ENCODE assay signal across 10 mouse cellular contexts in genomic region chr3:95141474-95141873, GRCm38 (mm10). TPM values are rescaled to one million over a fixed set of nuclear protein-coding genes. Genes with fewer than 3 reads are reported as not detected.
DNase-seq lines count a peak whose midpoint lies in the region; ATAC-seq lines count a peak whose summit lies in the region.
"Had no signal": no experiment of that assay in that cellular context is flagged by ENCODE, and none has a peak within 500 bp of the region (broad histone marks: within the 10 kb centered on the region; RNA-seq: fewer than 3 reads in every experiment).

No protein-coding gene starts in this region.

- DNase-seq in heart, postnatal 25 days (ENCODE audit: low spot score): no peak
- DNase-seq in lung, postnatal 36 days: peak; percentile 61
- peak; percentile 68 to 85 for DNase-seq in thymus, adult 18-20 months
- DNase-seq in adipocyte (ENCODE audit: low spot score): no peak
- no peak for DNase-seq in gastrocnemius, postnatal 10 days
- DNase-seq: adrenal gland, postnatal 14 days had no signal

- no peak for ATAC-seq in heart, embryonic 15.5 days (replicated peaks; ENCODE audit: insufficient number of reproducible peaks, insufficient read depth, low FRiP score, low read depth)
- ATAC-seq in activated CD4-positive, CD25-positive, alpha-beta regulatory T cell, adult 4 months: peak; percentile 92
- no peak for ATAC-seq in hindbrain, embryonic 12.5 days (ENCODE audit: low FRiP score)

- 85% methylated on average over 9 of the region's 9 CpGs for WGBS in heart, embryonic 15.5 days
- 94% methylated on average over 9 of the region's 9 CpGs for WGBS in hindbrain, embryonic 12.5 days

- no peaks in the 10 kb centered on the region for H3K27me3 ChIP-seq in heart, embryonic 15.5 days
- H3K27me3 ChIP-seq in hindbrain, embryonic 12.5 days: no peaks in the 10 kb centered on the region
- H3K27me3 ChIP-seq: embryonic facial prominence, embryonic 13.5 days had no signal

- peaks cover 9% of the 10 kb centered on the region; the same call in 1 of the 2 replicates for H3K36me3 ChIP-seq in heart, embryonic 15.5 days
- peaks cover 19% of the 10 kb centered on the region for H3K36me3 ChIP-seq in hindbrain, embryonic 12.5 days

- H3K4me1 ChIP-seq in heart, embryonic 15.5 days (replicated peaks): no peaks in the 10 kb centered on the region
- H3K4me1 ChIP-seq in hindbrain, embryonic 12.5 days: 0 out of 2 replicates have a peak, but pooled peaks cover 3% of the 10 kb centered on the region
- H3K4me1 ChIP-seq: embryonic facial prominence, embryonic 13.5 days had no signal

- no peak overlapping the region for H3K9ac ChIP-seq in heart, embryonic 15.5 days
- H3K9ac ChIP-seq in hindbrain, embryonic 12.5 days: no peak overlapping the region
- H3K9ac ChIP-seq: embryonic facial prominence, embryonic 13.5 days had no signal

- intact Hi-C loops in heart, postnatal 25 days (cut with DNase I): no loop called here

- H3K9me3 ChIP-seq in heart, embryonic 15.5 days (replicated peaks): no peaks in the 10 kb centered on the region
- no peaks in the 10 kb centered on the region for H3K9me3 ChIP-seq in hindbrain, embryonic 12.5 days (replicated peaks)
- H3K9me3 ChIP-seq: embryonic facial prominence, embryonic 13.5 days had no signal

- H3K4me3 ChIP-seq in heart, embryonic 15.5 days: no peak overlapping the region
- no peak overlapping the region for H3K4me3 ChIP-seq in hindbrain, embryonic 12.5 days
- H3K4me3 ChIP-seq: embryonic facial prominence, embryonic 13.5 days had no signal

- H3K27ac ChIP-seq in heart, embryonic 15.5 days: no peak overlapping the region
- H3K27ac ChIP-seq in hindbrain, embryonic 12.5 days: no peak overlapping the region
- H3K27ac ChIP-seq: embryonic facial prominence, embryonic 13.5 days had no signal

- peak overlapping the region; percentile 8; the same call in 1 of the 2 replicates for H3K4me2 ChIP-seq in heart, embryonic 15.5 days
- no peak overlapping the region for H3K4me2 ChIP-seq in hindbrain, embryonic 12.5 days (replicated peaks)
- H3K4me2 ChIP-seq: embryonic facial prominence, embryonic 13.5 days had no signal

RNA-seq across cellular contexts. Expression of gene Tnfaip8l2, which starts 0.7 kb away (rescaled TPM):
- polyA plus RNA-seq in heart, embryonic 15.5 days (2015; fragmentation: Nextera tagmentation; extraction: Ambion mirVana): 2.5 and 4.8 TPM in 2 replicates
- 1 to 10 TPM; 2.0 to 2.1 TPM for total RNA-seq in heart, postnatal 25 days (2021)
- polyA plus RNA-seq in activated CD4-positive, CD25-positive, alpha-beta regulatory T cell, adult 4 months (2017; shearing (Covaris generic)): 100 to 1,000 TPM; 216 to 232 TPM
- polyA plus RNA-seq in hindbrain, embryonic 12.5 days (2016; fragmentation: Nextera tagmentation; extraction: Ambion mirVana): 2.1 and 2.6 TPM in 2 replicates
- total RNA-seq in gastrocnemius, postnatal 10 days (2021): 1 to 10 TPM; 1.8 to 2.3 TPM

RNA-seq across cellular contexts. Expression of gene Lysmd1, which starts 7.6 kb away (rescaled TPM):
- polyA plus RNA-seq in heart, embryonic 15.5 days (2015; fragmentation: Nextera tagmentation; extraction: Ambion mirVana): 9.4 and 10.4 TPM in 2 replicates
- 1 to 10 TPM; 6.7 to 7.9 TPM for total RNA-seq in heart, postnatal 25 days (2021)
- 10 to 100 TPM; 21.1 to 22.9 TPM for polyA plus RNA-seq in activated CD4-positive, CD25-positive, alpha-beta regulatory T cell, adult 4 months (2017; shearing (Covaris generic))
- 22.6 and 23.9 TPM in 2 replicates for polyA plus RNA-seq in hindbrain, embryonic 12.5 days (2016; fragmentation: Nextera tagmentation; extraction: Ambion mirVana)
- total RNA-seq in gastrocnemius, postnatal 10 days (2021): 1 to 10 TPM; 6.0 to 6.7 TPM

RNA-seq across cellular contexts. Expression of gene Scnm1, which starts 7.7 kb away (rescaled TPM):
- 51.0 and 54.2 TPM in 2 replicates for polyA plus RNA-seq in heart, embryonic 15.5 days (2015; fragmentation: Nextera tagmentation; extraction: Ambion mirVana)
- 10 to 100 TPM; 28.3 to 31.4 TPM for total RNA-seq in heart, postnatal 25 days (2021)
- polyA plus RNA-seq in activated CD4-positive, CD25-positive, alpha-beta regulatory T cell, adult 4 months (2017; shearing (Covaris generic)): 10 to 100 TPM; 67.2 to 99.2 TPM
- 89.4 and 94.1 TPM in 2 replicates for polyA plus RNA-seq in hindbrain, embryonic 12.5 days (2016; fragmentation: Nextera tagmentation; extraction: Ambion mirVana)
- total RNA-seq in gastrocnemius, postnatal 10 days (2021): 10 to 100 TPM; 35.5 to 40.8 TPM

RNA-seq across cellular contexts. Expression of gene Tmod4, which starts 17.2 kb away (rescaled TPM):
- polyA plus RNA-seq in heart, embryonic 15.5 days (2015; fragmentation: Nextera tagmentation; extraction: Ambion mirVana): 1.4 and 2.1 TPM in 2 replicates
- 10 to 100 TPM; 17.3 to 24.5 TPM for total RNA-seq in heart, postnatal 25 days (2021)
- 1 to 10 TPM; 2.5 to 3.7 TPM for polyA plus RNA-seq in activated CD4-positive, CD25-positive, alpha-beta regulatory T cell, adult 4 months (2017; shearing (Covaris generic))
- polyA plus RNA-seq in hindbrain, embryonic 12.5 days (2016; fragmentation: Nextera tagmentation; extraction: Ambion mirVana): 0.81 and 0.99 TPM in 2 replicates
- total RNA-seq in gastrocnemius, postnatal 10 days (2021): 100 to 1,000 TPM; 423 to 469 TPM
- total RNA-seq: adrenal gland, postnatal 14 days had no signal

RNA-seq across cellular contexts. Expression of gene Sema6c, which starts 18.8 kb away (rescaled TPM):
- polyA plus RNA-seq in heart, embryonic 15.5 days (2015; fragmentation: Nextera tagmentation; extraction: Ambion mirVana): 2.0 and 3.5 TPM in 2 replicates
- total RNA-seq in heart, postnatal 25 days (2021): 1 to 10 TPM; 7.3 to 9.4 TPM
- not detected for polyA plus RNA-seq in activated CD4-positive, CD25-positive, alpha-beta regulatory T cell, adult 4 months (2017; shearing (Covaris generic))
- polyA plus RNA-seq in hindbrain, embryonic 12.5 days (2016; fragmentation: Nextera tagmentation; extraction: Ambion mirVana): 59.5 and 68.7 TPM in 2 replicates
- total RNA-seq in gastrocnemius, postnatal 10 days (2021): 100 to 1,000 TPM; 103 to 123 TPM

Comparison
In these comparisons a context has a peak if more than half of its experiments do, and no peak if none do; other contexts are left out.
1. DNase-seq: peak in lung, postnatal 36 days (single experiment) and thymus, adult 18-20 months (2 of 2); none in heart, postnatal 25 days (single experiment), adipocyte (single experiment) and gastrocnemius, postnatal 10 days (single experiment).
2. RNA of gene Tnfaip8l2, which starts 0.7 kb away (polyA plus RNA-seq): 216 to 232 TPM in activated CD4-positive, CD25-positive, alpha-beta regulatory T cell, adult 4 months; 2.5 to 4.8 TPM in heart, embryonic 15.5 days and 2.1 to 2.6 TPM in hindbrain, embryonic 12.5 days; every median in the first group is over 10 times any median in the second.